Mouse (Mus musculus): ENCODE measurements around the gene Gm45261. TPM values are rescaled to one million over a fixed set of nuclear protein-coding genes. Genes with fewer than 3 reads are reported as not detected.
A peak's percentile ranks its signal among the peaks of the same experiment; 100 is the strongest.

The Gm45261 gene
- total RNA-seq, 2 experiments from 2014 or later: not detected

DNA sequence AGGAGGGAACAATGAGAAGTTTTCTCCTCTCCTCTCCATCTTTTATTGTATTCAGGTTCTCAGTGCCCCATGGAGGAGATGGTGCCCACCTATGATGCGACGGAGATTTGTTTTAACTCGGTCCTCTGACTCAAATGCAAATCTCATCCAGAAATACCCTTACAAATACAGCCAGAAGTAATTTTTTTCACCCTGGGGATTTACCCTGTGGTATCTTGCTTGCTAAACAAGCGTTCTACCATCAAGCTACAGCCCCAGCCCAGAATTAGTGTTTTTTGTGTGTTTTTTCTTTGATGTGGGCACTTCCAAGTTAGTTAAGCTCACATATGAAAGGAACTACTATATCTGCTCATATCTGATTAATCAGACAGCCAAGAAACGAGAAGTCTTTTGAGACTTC, 44.9 kb downstream of the Gm45261 start:
- intact Hi-C loops (cut with DNase I): no loop called here
- DNase-seq (ENCODE audit: low spot score in 2 of 2): no peak

DNA sequence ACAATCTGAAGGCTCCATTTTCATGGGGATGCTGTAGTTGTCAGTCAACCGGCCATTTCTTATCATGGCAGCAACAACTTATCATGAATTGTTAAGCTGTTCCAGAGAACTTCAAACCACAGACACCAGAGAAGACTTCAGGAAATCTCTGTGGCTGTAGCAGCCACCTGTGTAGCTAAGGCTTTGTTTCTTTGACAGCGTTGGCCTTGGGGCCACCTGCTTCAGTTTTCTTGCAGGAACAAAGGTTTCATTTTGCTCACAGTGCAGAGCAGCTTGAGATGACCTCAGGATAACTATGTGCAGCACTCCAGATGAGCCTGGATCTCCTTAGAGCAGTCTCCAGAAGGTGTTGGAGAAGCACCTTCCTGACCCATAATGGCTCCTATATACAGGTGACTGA, 48.7 kb downstream of the Gm45261 start:
- intact Hi-C loops (cut with DNase I): no loop called here

DNA sequence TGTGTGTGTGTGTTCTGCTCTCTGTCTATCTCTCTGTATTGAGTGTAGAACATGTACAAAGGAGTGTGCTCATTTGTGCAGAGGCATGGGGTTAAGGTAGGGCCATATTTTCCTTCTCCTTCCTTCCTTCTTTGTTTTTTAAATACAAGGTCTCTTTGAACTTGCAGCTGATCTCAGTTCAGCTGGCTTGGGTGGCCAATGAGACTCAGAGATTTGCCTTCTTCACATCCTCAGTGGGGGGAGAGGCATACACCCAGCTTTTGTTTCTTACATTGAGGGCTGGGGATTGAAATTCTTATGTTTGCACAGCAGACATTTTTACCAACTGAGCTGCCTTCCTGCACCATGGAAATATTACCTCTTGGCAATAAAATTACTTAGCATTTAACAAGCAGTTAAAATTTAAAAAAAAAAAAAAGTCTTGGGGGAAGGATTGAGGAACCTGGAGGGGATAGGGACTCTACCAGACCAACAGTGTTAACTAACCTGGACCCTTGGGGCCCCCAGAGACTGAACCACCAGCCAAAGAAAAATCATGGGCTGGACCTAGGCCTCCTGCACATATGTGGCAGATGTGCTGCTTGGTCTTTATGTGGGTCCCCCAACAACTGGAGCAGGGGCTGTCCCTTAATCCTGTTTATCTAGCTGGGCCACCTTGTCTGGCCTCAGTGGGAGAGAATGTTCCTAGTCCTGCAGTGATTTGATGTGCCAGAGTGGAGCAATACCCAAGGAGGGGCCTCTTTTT, 50.8 kb downstream of the Gm45261 start:
- intact Hi-C loops (cut with DNase I): no loop called here
- no peak for DNase-seq (ENCODE audit: low spot score in 2 of 2)

More for the DNA sequence above, 48.7 kb downstream of the Gm45261 start:
- no peak for DNase-seq (ENCODE audit: low spot score in 2 of 2)

DNA sequence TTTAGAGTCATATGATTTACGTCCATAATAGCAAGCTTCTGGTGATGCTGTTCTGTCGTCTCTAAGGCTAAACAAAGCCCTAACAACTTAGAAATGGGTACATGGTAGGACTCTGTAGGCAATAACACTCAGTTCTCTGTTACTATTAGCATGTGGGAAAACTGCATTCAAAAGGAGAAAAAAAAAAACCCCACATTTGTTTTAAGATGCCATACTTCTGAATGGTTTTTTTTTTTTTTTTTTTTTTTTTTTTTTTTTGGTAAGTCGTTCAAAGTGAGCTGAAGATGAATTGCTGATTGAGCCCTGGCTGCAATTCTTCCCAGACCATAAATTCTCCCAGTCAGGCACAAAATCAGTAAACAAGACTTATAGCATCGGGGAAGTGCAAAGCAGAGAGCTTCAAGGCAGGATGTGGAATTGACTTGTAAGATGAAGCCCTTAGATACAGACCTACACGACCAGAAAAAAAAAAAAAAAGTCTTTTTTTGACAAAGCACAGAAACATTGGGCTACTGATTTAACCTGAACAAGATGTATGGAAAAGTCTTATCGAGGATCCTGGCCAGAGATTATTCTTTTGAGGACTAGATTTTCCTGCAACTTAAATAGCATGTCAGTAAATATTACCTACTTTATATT, 51.7 kb downstream of the Gm45261 start:
- intact Hi-C loops (cut with DNase I): loop anchor here (2.0 to 5.0 kb wide), 2 partner anchors 108 to 229 kb away; no protein-coding TSS in a partner anchor
- DNase-seq (ENCODE audit: low spot score in 2 of 2): no peak

DNA sequence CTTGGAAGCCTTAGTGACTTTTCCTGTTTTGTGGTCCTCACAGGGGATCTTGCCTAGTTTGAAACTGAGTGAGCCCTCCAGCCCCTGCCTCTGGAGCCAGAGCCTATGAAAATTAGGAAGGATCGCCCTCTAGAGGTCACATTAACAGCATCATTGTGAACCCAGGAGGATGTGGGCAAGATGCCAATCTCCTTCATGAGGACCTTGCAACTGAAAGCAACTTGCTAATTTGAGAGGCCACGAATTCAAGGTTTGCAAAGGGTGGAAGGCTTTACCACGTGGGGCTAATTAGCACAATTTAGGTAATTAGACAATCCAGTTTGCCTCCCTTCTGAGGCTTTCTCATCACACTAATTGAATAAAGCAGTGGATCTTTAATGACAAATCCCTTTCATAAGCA, 52.7 kb downstream of the Gm45261 start:
- peak; percentile 73 to 77 for DNase-seq (ENCODE audit: low spot score in 2 of 2)
- intact Hi-C loops (cut with DNase I): loop anchor here (2.0 to 5.0 kb wide), 2 partner anchors 109 to 228 kb away; no protein-coding TSS in a partner anchor

DNA sequence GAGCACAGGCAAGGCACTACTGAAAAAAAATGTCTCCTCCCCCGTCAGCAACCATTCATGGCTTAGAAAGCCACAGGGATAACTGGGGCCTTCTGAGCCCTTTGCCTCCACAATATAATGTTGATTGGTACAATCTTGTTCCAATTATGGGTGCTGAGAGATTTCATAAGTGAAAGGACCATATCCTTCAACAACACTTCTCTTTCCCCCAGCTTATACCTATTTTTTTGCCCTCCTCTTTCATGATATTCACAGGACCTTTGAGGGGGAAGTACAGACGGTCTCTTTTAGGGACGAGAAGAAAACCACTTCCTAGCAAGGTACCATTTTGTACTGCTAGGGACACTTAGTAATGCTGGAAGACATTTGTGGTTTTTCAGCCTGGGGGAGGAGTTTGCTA, 57.1 kb downstream of the Gm45261 start:
- DNase-seq (ENCODE audit: low spot score in 2 of 2): no peak
- intact Hi-C loops (cut with DNase I): no loop called here

DNA sequence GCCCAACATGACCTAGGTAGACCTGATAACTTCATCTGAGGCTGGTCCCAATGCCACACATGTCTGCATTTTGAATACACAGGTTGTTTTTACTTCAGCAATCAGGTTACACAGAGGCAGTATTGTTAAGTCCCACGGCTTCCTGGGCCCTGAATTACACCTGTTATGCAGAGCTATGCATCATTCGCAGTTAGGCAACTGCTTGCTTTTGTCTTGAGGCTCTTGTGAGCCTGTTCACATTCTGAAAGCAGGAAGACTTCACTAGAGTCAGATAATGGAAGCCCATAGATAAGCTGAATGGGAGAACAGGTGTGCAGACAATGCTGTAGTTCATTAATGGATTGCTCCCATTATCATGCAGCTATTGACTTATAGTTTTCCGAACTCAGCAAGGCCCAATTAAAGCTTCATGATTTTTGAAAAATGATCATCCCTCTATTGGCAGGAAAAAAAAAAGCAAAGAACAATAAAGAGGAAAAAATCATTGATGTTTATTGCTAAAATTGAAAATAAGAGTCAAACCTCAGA, 57.8 kb downstream of the Gm45261 start:
- intact Hi-C loops (cut with DNase I): no loop called here
- no peak for DNase-seq (ENCODE audit: low spot score in 2 of 2)

DNA sequence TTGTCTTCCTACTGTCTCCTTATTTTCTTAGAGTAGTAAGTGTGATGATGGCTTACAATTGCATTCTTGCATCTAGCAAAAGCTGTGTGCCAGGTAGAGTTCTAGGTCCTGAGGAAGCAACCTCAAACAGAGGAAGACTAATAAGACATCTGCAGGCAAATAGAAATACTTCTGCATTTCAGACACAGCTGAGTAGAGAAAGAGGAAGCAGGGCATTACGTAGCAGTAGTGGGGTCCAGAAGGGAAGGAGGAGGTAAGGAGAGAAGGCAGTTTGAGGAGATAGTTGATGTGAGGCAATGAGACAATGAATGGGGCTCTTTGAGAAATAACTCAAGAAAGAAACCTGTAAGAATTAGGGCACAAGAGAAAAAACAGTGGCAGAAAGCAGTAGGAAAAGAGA, 59.3 kb downstream of the Gm45261 start:
- DNase-seq (ENCODE audit: low spot score in 2 of 2): no peak
- intact Hi-C loops (cut with DNase I): no loop called here

Other genes with a start within 250 kb of the Gm45261 start
- gene Fam124b, start 243.0 kb downstream of the Gm45261 start, total RNA-seq (2021): under 1 TPM; 0.21 to 0.96 TPM
- gene Cul3, start 121.0 kb downstream of the Gm45261 start, total RNA-seq (2021): 100 to 1,000 TPM; 137 to 145 TPM

All from left cerebral cortex, postnatal 25 days (tissue).